Mouse (Mus musculus): ENCODE data around the gene Insc. TPM values are rescaled to one million over a fixed set of nuclear protein-coding genes. Genes with fewer than 3 reads are reported as not detected.

Gene Insc
- polyA plus RNA-seq, 1 experiment = 9.2 TPM

GRCm38 (mm10) chr7:114754196-114754595 is 10.7 kb downstream of the Insc start:
- Histone ChIP-seq H3K4me1 (ENCODE audit: control insufficient read depth, insufficient read depth, low read length) (no peaks in the 10 kb centered on the region), H3K27ac (ENCODE audit: insufficient read depth, low read length) (no peak overlapping the region), H3K4me3 (ENCODE audit: insufficient read depth, low read length) (no peak overlapping the region)
- TF ChIP-seq POLR2A (IDR thresholded peaks at IDR 0.05; ENCODE audit: low read depth, low read length) = no peak
- no peak for TF ChIP-seq CTCF (IDR thresholded peaks at IDR 0.05; ENCODE audit: borderline replicate concordance, insufficient read depth, low read length)

DNA sequence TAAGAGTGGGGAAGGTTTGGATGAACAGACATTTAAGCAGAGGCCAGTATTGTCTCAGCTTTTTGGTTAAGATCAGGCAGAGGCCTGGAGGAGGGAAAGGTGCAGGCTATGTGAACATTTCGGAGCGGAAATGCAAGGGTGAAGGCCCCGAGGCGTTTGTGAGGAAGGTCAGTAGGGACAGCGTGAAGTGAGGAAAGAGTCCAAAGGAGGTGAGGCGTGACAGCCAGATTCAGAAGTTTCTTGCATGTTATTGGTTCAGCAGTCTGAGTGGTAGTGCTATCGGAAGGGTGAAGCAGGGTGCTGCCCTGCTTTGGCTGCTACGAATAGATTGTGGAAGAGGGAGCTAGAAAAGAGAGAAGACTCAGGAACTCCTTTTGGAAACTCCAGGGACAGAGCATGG is 11.1 kb downstream of the Insc start:
- H3K4me3 ChIP-seq (ENCODE audit: insufficient read depth, low read length) = no peak overlapping the region
- no peak overlapping the region for H3K27ac ChIP-seq (ENCODE audit: insufficient read depth, low read length)
- H3K4me1 ChIP-seq (ENCODE audit: control insufficient read depth, insufficient read depth, low read length) = no peaks in the 10 kb centered on the region
- no peak for TF ChIP-seq CTCF (IDR thresholded peaks at IDR 0.05; ENCODE audit: borderline replicate concordance, insufficient read depth, low read length)
- no peak for TF ChIP-seq POLR2A (IDR thresholded peaks at IDR 0.05; ENCODE audit: low read depth, low read length)

DNA sequence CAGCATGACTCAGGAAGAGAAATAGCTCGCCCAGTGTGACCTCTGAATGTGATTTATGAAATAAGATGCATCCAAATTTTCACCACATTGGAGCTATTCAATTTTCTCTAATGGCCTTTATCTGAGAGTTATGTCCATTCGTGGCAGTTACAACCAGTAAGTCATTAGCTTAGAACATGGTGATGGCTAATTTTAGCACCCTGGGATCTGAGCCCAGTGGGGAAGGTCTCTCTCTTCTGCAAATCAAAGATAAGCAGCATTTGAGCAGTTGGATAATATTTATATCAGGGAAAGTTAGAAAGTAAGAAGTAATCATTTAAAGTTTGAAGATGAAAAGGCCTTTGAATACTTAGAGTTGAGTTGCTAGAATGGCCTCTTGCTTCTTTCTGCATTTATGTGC is 19.2 kb downstream of the Insc start:
- TF ChIP-seq POLR2A (IDR thresholded peaks at IDR 0.05; ENCODE audit: low read depth, low read length) (no peak), CTCF (IDR thresholded peaks at IDR 0.05; ENCODE audit: borderline replicate concordance, insufficient read depth, low read length) (no peak)
- Histone ChIP-seq H3K4me3 (ENCODE audit: insufficient read depth, low read length) (no peak overlapping the region), H3K4me1 (ENCODE audit: control insufficient read depth, insufficient read depth, low read length) (no peaks in the 10 kb centered on the region), H3K27ac (ENCODE audit: insufficient read depth, low read length) (no peak overlapping the region)

- Histone ChIP-seq H3K4me1 (ENCODE audit: control insufficient read depth, insufficient read depth, low read length) (no peaks in the 10 kb centered on the region), H3K27ac (ENCODE audit: insufficient read depth, low read length) (no peak overlapping the region), H3K4me3 (ENCODE audit: insufficient read depth, low read length) (no peak overlapping the region)
- TF ChIP-seq POLR2A (IDR thresholded peaks at IDR 0.05; ENCODE audit: low read depth, low read length) (no peak), CTCF (IDR thresholded peaks at IDR 0.05; ENCODE audit: borderline replicate concordance, insufficient read depth, low read length) (no peak)
These were observed 21.8 kb downstream of the Insc start for GRCm38 (mm10) chr7:114765273-114765672.

- Histone ChIP-seq H3K4me1 (ENCODE audit: control insufficient read depth, insufficient read depth, low read length) (no peaks in the 10 kb centered on the region), H3K4me3 (ENCODE audit: insufficient read depth, low read length) (no peak overlapping the region), H3K27ac (ENCODE audit: insufficient read depth, low read length) (no peak overlapping the region)
- no peak for TF ChIP-seq POLR2A (IDR thresholded peaks at IDR 0.05; ENCODE audit: low read depth, low read length)
- no peak for TF ChIP-seq CTCF (IDR thresholded peaks at IDR 0.05; ENCODE audit: borderline replicate concordance, insufficient read depth, low read length)
These were observed 23.0 kb downstream of the Insc start for GRCm38 (mm10) chr7:114766523-114766922.

- Histone ChIP-seq H3K4me1 (ENCODE audit: control insufficient read depth, insufficient read depth, low read length) (no peaks in the 10 kb centered on the region), H3K27ac (ENCODE audit: insufficient read depth, low read length) (no peak overlapping the region)
- TF ChIP-seq POLR2A (IDR thresholded peaks at IDR 0.05; ENCODE audit: low read depth, low read length) = no peak
These were observed 25.0 kb downstream of the Insc start for GRCm38 (mm10) chr7:114768516-114768915.

GRCm38 (mm10) chr7:114769041-114769440 is 25.5 kb downstream of the Insc start:
- Histone ChIP-seq H3K4me3 (ENCODE audit: insufficient read depth, low read length) (no peak overlapping the region), H3K4me1 (ENCODE audit: control insufficient read depth, insufficient read depth, low read length) (0 out of 2 replicates have a peak, but pooled peaks cover 2% of the 10 kb centered on the region), H3K27ac (ENCODE audit: insufficient read depth, low read length) (no peak overlapping the region)
- TF ChIP-seq CTCF (IDR thresholded peaks at IDR 0.05; ENCODE audit: borderline replicate concordance, insufficient read depth, low read length) (no peak), POLR2A (IDR thresholded peaks at IDR 0.05; ENCODE audit: low read depth, low read length) (no peak)

More at GRCm38 (mm10) chr7:114768516-114768915, 25.0 kb downstream of the Insc start:
- no peak overlapping the region for H3K4me3 ChIP-seq (ENCODE audit: insufficient read depth, low read length)

- no peak for TF ChIP-seq POLR2A (IDR thresholded peaks at IDR 0.05; ENCODE audit: low read depth, low read length)
- TF ChIP-seq CTCF (IDR thresholded peaks at IDR 0.05; ENCODE audit: borderline replicate concordance, insufficient read depth, low read length) = no peak
- Histone ChIP-seq H3K27ac (ENCODE audit: insufficient read depth, low read length) (no peak overlapping the region), H3K4me1 (ENCODE audit: control insufficient read depth, insufficient read depth, low read length) (0 out of 2 replicates have a peak, but pooled peaks cover 2% of the 10 kb centered on the region), H3K4me3 (ENCODE audit: insufficient read depth, low read length) (no peak overlapping the region)
These were observed 27.1 kb downstream of the Insc start for GRCm38 (mm10) chr7:114770586-114770985.

DNA sequence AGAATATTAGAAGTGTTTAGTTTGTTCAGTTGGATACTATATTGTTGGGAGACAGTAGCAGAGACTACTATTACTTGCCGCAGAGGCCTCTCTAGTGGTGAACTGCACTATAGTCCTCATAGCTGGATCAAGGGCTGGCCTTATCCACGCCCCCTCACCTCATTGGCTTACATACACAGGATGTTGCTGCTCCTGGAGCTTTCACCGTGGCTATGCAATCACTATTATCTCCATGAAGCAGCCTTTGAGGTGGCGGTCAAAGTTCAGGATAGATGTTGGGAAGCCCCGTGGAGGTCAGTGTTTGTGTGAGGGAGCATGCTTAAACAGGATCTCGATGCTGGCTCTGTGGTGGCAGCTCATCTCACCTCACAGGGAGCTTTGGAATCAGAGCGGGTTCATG is 28.3 kb downstream of the Insc start:
- TF ChIP-seq POLR2A (IDR thresholded peaks at IDR 0.05; ENCODE audit: low read depth, low read length) = no peak
- no peak for TF ChIP-seq CTCF (IDR thresholded peaks at IDR 0.05; ENCODE audit: borderline replicate concordance, insufficient read depth, low read length)
- Histone ChIP-seq H3K4me3 (ENCODE audit: insufficient read depth, low read length) (no peak overlapping the region), H3K27ac (ENCODE audit: insufficient read depth, low read length) (no peak overlapping the region), H3K4me1 (ENCODE audit: control insufficient read depth, insufficient read depth, low read length) (0 out of 2 replicates have a peak, but pooled peaks cover 2% of the 10 kb centered on the region)

DNA sequence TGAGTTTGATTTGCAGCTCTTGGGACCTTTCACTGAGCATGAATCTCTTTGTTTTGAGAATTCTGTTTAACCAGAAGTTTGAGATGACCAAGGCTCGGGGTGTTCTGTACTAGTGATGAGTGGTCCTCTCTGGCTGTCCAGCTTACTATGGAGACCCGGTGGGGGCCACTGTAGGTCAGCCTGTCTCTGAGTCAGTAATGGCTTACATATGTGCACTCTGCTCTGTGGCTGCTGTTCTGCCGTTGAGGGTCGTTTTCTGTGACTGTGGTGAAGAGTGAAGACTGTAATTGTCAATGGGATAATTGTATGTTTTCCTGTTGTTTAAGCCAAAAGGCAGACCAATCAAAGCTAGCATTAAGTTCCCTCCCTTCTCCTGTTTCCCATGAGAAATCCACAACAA is 30.3 kb downstream of the Insc start:
- TF ChIP-seq POLR2A (IDR thresholded peaks at IDR 0.05; ENCODE audit: low read depth, low read length) = no peak
- TF ChIP-seq CTCF (IDR thresholded peaks at IDR 0.05; ENCODE audit: borderline replicate concordance, insufficient read depth, low read length) = no peak
- peak overlapping the region; percentile 21; the same call in 1 of the 2 replicates for H3K27ac ChIP-seq (ENCODE audit: insufficient read depth, low read length)
- no peak overlapping the region for H3K4me3 ChIP-seq (ENCODE audit: insufficient read depth, low read length)
- H3K4me1 ChIP-seq (ENCODE audit: control insufficient read depth, insufficient read depth, low read length) = peaks cover 9% of the 10 kb centered on the region; the same call in 1 of the 2 replicates

DNA sequence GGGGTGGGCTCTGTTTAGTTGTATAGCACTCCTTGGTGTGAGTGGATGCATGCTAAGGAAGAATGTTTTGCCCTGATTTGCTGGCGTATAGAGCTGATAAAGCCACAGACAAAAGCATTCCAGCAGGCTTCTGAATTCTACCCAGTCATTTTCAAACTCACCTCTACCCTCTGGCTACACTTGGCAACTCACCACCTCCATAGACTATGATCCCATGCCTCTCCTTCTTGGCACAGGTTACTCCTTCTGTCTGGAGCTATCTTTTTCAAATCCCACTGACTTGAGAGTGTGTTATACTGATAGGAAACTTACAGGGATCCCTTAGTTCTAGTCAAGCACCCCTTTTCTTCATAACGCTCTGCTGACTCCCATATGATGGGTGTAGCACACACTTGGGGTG is 32.4 kb downstream of the Insc start:
- TF ChIP-seq POLR2A (IDR thresholded peaks at IDR 0.05; ENCODE audit: low read depth, low read length) (no peak), CTCF (IDR thresholded peaks at IDR 0.05; ENCODE audit: borderline replicate concordance, insufficient read depth, low read length) (no peak)
- Histone ChIP-seq H3K27ac (ENCODE audit: insufficient read depth, low read length) (no peak overlapping the region), H3K4me1 (ENCODE audit: control insufficient read depth, insufficient read depth, low read length) (peaks cover 16% of the 10 kb centered on the region)

More for the DNA sequence above, 32.4 kb downstream of the Insc start:
- no peak overlapping the region for H3K4me3 ChIP-seq (ENCODE audit: insufficient read depth, low read length)

Data from embryonic fibroblast, embryonic 13.5 days (primary cell).